Mouse (Mus musculus): ENCODE data around the gene Cers3. TPM values are rescaled to one million over a fixed set of nuclear protein-coding genes. Genes with fewer than 3 reads are reported as not detected.

Cers3 gene
- polyA plus RNA-seq, 1 experiment from 2014 or later, result 3.2 TPM

- H3K9ac ChIP-seq, result no peak overlapping the region
- peaks cover 11% of the 10 kb centered on the region; the same call in 1 of the 2 replicates for H3K4me1 ChIP-seq
- WGBS, result 74% methylated on average over 3 of the region's 3 CpGs
- ATAC-seq (ENCODE audit: insufficient number of reproducible peaks, insufficient read depth, low FRiP score, low TSS enrichment), result no peak
- no peak overlapping the region for H3K4me3 ChIP-seq
- H3K9me3 ChIP-seq, result no peaks in the 10 kb centered on the region
- no peaks in the 10 kb centered on the region for H3K27me3 ChIP-seq
- H3K4me2 ChIP-seq (replicated peaks), result no peak overlapping the region
- no peaks in the 10 kb centered on the region for H3K36me3 ChIP-seq
- no peak overlapping the region for H3K27ac ChIP-seq
These were observed 43.2 kb downstream of the Cers3 start for GRCm38 (mm10) chr7:66786476-66786875.

- Histone ChIP-seq H3K9ac (no peak overlapping the region), H3K4me1 (peaks cover 11% of the 10 kb centered on the region; the same call in 1 of the 2 replicates), H3K4me2 (replicated peaks) (no peak overlapping the region), H3K27ac (no peak overlapping the region), H3K4me3 (no peak overlapping the region), H3K36me3 (no peaks in the 10 kb centered on the region), H3K9me3 (no peaks in the 10 kb centered on the region), H3K27me3 (no peaks in the 10 kb centered on the region)
- no peak; the same call in 1 of the 2 replicates for ATAC-seq (ENCODE audit: insufficient number of reproducible peaks, insufficient read depth, low FRiP score, low TSS enrichment)
- 27% methylated on average over 2 of the region's 2 CpGs for WGBS
These were observed 44.5 kb downstream of the Cers3 start for GRCm38 (mm10) chr7:66787816-66788215.

GRCm38 (mm10) chr7:66789860-66790748, 46.8 kb downstream of the Cers3 start:
- no peak overlapping the region for H3K27ac ChIP-seq
- no peak for ATAC-seq (ENCODE audit: insufficient number of reproducible peaks, insufficient read depth, low FRiP score, low TSS enrichment)
- no peaks in the 10 kb centered on the region for H3K27me3 ChIP-seq
- H3K4me2 ChIP-seq (replicated peaks), result no peak overlapping the region
- 21% methylated on average over 8 of the region's 8 CpGs for WGBS
- H3K9ac ChIP-seq, result no peak overlapping the region
- no peaks in the 10 kb centered on the region for H3K36me3 ChIP-seq
- H3K4me3 ChIP-seq, result no peak overlapping the region
- H3K9me3 ChIP-seq, result no peaks in the 10 kb centered on the region
- peaks cover 11% of the 10 kb centered on the region; the same call in 1 of the 2 replicates for H3K4me1 ChIP-seq

GRCm38 (mm10) chr7:66791022-66791421, 47.7 kb downstream of the Cers3 start:
- no peak for ATAC-seq (ENCODE audit: insufficient number of reproducible peaks, insufficient read depth, low FRiP score, low TSS enrichment)
- 97% methylated on average over 3 of the region's 3 CpGs for WGBS
- H3K9me3 ChIP-seq, result no peaks in the 10 kb centered on the region

GRCm38 (mm10) chr7:66796909-66797308, 53.6 kb downstream of the Cers3 start:
- ATAC-seq (ENCODE audit: insufficient number of reproducible peaks, insufficient read depth, low FRiP score, low TSS enrichment), result no peak
- H3K4me2 ChIP-seq (replicated peaks), result no peak overlapping the region
- H3K4me3 ChIP-seq, result no peak overlapping the region
- 47% methylated on average over 1 of the region's 1 CpGs for WGBS
- no peaks in the 10 kb centered on the region for H3K9me3 ChIP-seq
- H3K27me3 ChIP-seq, result no peaks in the 10 kb centered on the region
- H3K27ac ChIP-seq, result no peak overlapping the region
- no peaks in the 10 kb centered on the region for H3K36me3 ChIP-seq
- H3K9ac ChIP-seq, result no peak overlapping the region
- peaks cover 12% of the 10 kb centered on the region; the same call in 1 of the 2 replicates for H3K4me1 ChIP-seq

More at GRCm38 (mm10) chr7:66791022-66791421, 47.7 kb downstream of the Cers3 start:
- H3K9ac ChIP-seq, result no peak overlapping the region
- H3K27me3 ChIP-seq, result no peaks in the 10 kb centered on the region
- no peak overlapping the region for H3K4me3 ChIP-seq
- no peak overlapping the region for H3K27ac ChIP-seq
- H3K4me2 ChIP-seq (replicated peaks), result no peak overlapping the region
- no peaks in the 10 kb centered on the region for H3K36me3 ChIP-seq
- peaks cover 11% of the 10 kb centered on the region; the same call in 1 of the 2 replicates for H3K4me1 ChIP-seq

- Histone ChIP-seq H3K4me3 (no peak overlapping the region), H3K27ac (no peak overlapping the region), H3K9me3 (no peaks in the 10 kb centered on the region), H3K36me3 (no peaks in the 10 kb centered on the region), H3K27me3 (no peaks in the 10 kb centered on the region), H3K4me1 (peaks cover 12% of the 10 kb centered on the region; the same call in 1 of the 2 replicates), H3K9ac (no peak overlapping the region), H3K4me2 (replicated peaks) (no peak overlapping the region)
- 86% methylated on average over 1 of the region's 1 CpGs for WGBS
- no peak for ATAC-seq (ENCODE audit: insufficient number of reproducible peaks, insufficient read depth, low FRiP score, low TSS enrichment)
These were observed 54.0 kb downstream of the Cers3 start for GRCm38 (mm10) chr7:66797345-66797744.

- Histone ChIP-seq H3K27me3 (no peaks in the 10 kb centered on the region), H3K9me3 (no peaks in the 10 kb centered on the region), H3K4me2 (replicated peaks) (no peak overlapping the region), H3K4me3 (no peak overlapping the region), H3K4me1 (peaks cover 13% of the 10 kb centered on the region; the same call in 1 of the 2 replicates), H3K9ac (no peak overlapping the region), H3K36me3 (no peaks in the 10 kb centered on the region), H3K27ac (peak overlapping the region; percentile 54; the same call in 1 of the 2 replicates)
- no peak for ATAC-seq (ENCODE audit: insufficient number of reproducible peaks, insufficient read depth, low FRiP score, low TSS enrichment)
- WGBS, result 16% methylated on average over 5 of the region's 5 CpGs
These were observed 55.5 kb downstream of the Cers3 start for GRCm38 (mm10) chr7:66798826-66799225.

GRCm38 (mm10) chr7:66800784-66801183, 57.5 kb downstream of the Cers3 start:
- Histone ChIP-seq H3K4me3 (no peak overlapping the region), H3K4me2 (replicated peaks) (no peak overlapping the region), H3K9me3 (no peaks in the 10 kb centered on the region), H3K4me1 (peaks cover 21% of the 10 kb centered on the region; the same call in 1 of the 2 replicates), H3K9ac (no peak overlapping the region), H3K36me3 (no peaks in the 10 kb centered on the region), H3K27me3 (no peaks in the 10 kb centered on the region), H3K27ac (no peak overlapping the region)
- ATAC-seq (ENCODE audit: insufficient number of reproducible peaks, insufficient read depth, low FRiP score, low TSS enrichment), result no peak
- 68% methylated on average over 5 of the region's 5 CpGs for WGBS

GRCm38 (mm10) chr7:66801785-66802184, 58.5 kb downstream of the Cers3 start:
- Histone ChIP-seq H3K4me2 (replicated peaks) (no peak overlapping the region), H3K9me3 (no peaks in the 10 kb centered on the region), H3K4me1 (peaks cover 21% of the 10 kb centered on the region; the same call in 1 of the 2 replicates), H3K9ac (no peak overlapping the region), H3K27me3 (no peaks in the 10 kb centered on the region), H3K36me3 (no peaks in the 10 kb centered on the region), H3K4me3 (no peak overlapping the region), H3K27ac (no peak overlapping the region)
- no peak for ATAC-seq (ENCODE audit: insufficient number of reproducible peaks, insufficient read depth, low FRiP score, low TSS enrichment)

GRCm38 (mm10) chr7:66803798-66804197, 60.5 kb downstream of the Cers3 start:
- WGBS, result 57% methylated on average over 5 of the region's 5 CpGs
- Histone ChIP-seq H3K36me3 (no peaks in the 10 kb centered on the region), H3K4me2 (replicated peaks) (no peak overlapping the region), H3K9me3 (no peaks in the 10 kb centered on the region), H3K9ac (no peak overlapping the region), H3K27ac (no peak overlapping the region), H3K27me3 (no peaks in the 10 kb centered on the region), H3K4me1 (peaks cover 15% of the 10 kb centered on the region; the same call in 1 of the 2 replicates), H3K4me3 (no peak overlapping the region)
- ATAC-seq (ENCODE audit: insufficient number of reproducible peaks, insufficient read depth, low FRiP score, low TSS enrichment), result no peak

GRCm38 (mm10) chr7:66806801-66807200, 63.5 kb downstream of the Cers3 start:
- Histone ChIP-seq H3K36me3 (no peaks in the 10 kb centered on the region), H3K4me1 (peaks cover 9% of the 10 kb centered on the region; the same call in 1 of the 2 replicates), H3K27me3 (no peaks in the 10 kb centered on the region), H3K4me3 (no peak overlapping the region), H3K27ac (no peak overlapping the region), H3K9ac (no peak overlapping the region), H3K4me2 (replicated peaks) (no peak overlapping the region), H3K9me3 (no peaks in the 10 kb centered on the region)
- ATAC-seq (ENCODE audit: insufficient number of reproducible peaks, insufficient read depth, low FRiP score, low TSS enrichment), result no peak
- 68% methylated on average over 3 of the region's 3 CpGs for WGBS

GRCm38 (mm10) chr7:66810436-66810835, 67.1 kb downstream of the Cers3 start:
- Histone ChIP-seq H3K9ac (no peak overlapping the region), H3K27ac (no peak overlapping the region), H3K4me1 (peaks cover 4% of the 10 kb centered on the region; the same call in 1 of the 2 replicates), H3K9me3 (no peaks in the 10 kb centered on the region), H3K4me3 (no peak overlapping the region), H3K36me3 (no peaks in the 10 kb centered on the region), H3K27me3 (no peaks in the 10 kb centered on the region), H3K4me2 (replicated peaks) (no peak overlapping the region)
- ATAC-seq (ENCODE audit: insufficient number of reproducible peaks, insufficient read depth, low FRiP score, low TSS enrichment), result no peak
- 94% methylated on average over 7 of the region's 7 CpGs for WGBS

All from embryonic facial prominence, embryonic 12.5 days (tissue).